Mouse (Mus musculus) kidney, embryonic 16.5 days (tissue): ENCODE measurements around the gene Ankrd6. TPM values are rescaled to one million over a fixed set of nuclear protein-coding genes. Genes with fewer than 3 reads are reported as not detected.

Experiments
- ATAC-seq: fragments of 200-750 bp; cut with Nextera tagmentation; 2 replicates; pipeline ENCODE4 v1.8.0; 2017; ENCODE audit warnings: moderate TSS enrichment; ENCODE audit not compliant: low FRiP score, low TSS enrichment
- H3K27ac ChIP-seq: fragments of 300-500 bp; sonication (generic); 2 replicates; pipeline ENCODE4 v1.5.1; 2014; ENCODE audit warnings: low read length
- H3K27me3 ChIP-seq: fragments of 300-500 bp; sonication (generic); 2 replicates; pipeline ENCODE4 v1.6.1; 2014; ENCODE audit warnings: low read length, control low read depth, mixed read lengths; ENCODE audit not compliant: insufficient read depth
- H3K36me3 ChIP-seq: fragments of 300-500 bp; sonication (generic); 2 replicates; pipeline ENCODE4 v1.6.1; 2014; ENCODE audit warnings: low read length, control low read depth, mixed read lengths; ENCODE audit not compliant: insufficient read depth
- H3K4me1 ChIP-seq: fragments of 300-500 bp; sonication (generic); 2 replicates; pipeline ENCODE4 v1.6.1; 2014; ENCODE audit warnings: low read length, control low read depth, mixed read lengths; ENCODE audit not compliant: insufficient read depth
- H3K4me2 ChIP-seq: fragments of 300-500 bp; sonication (generic); replicated peaks from 2 replicates; pipeline ENCODE4 v1.6.1; 2014; ENCODE audit warnings: low read depth, low read length
- H3K4me3 ChIP-seq: fragments of 300-500 bp; sonication (generic); 2 replicates; pipeline ENCODE4 v1.5.1; 2014; ENCODE audit warnings: mild to moderate bottlenecking, low read length
- H3K9ac ChIP-seq: fragments of 300-500 bp; sonication (generic); replicated peaks from 2 replicates; pipeline ENCODE4 v1.6.1; 2014; ENCODE audit warnings: low read length
- H3K9me3 ChIP-seq: fragments of 300-500 bp; sonication (generic); 2 replicates; pipeline ENCODE4 v1.6.1; 2016; ENCODE audit warnings: low read length, control low read depth
- WGBS: fragments of 180-500 bp; shearing (Covaris S2); extraction: QIAGEN DNeasy Blood & Tissue Kit; methylation state at CpG from one replicate; pipeline ENCODE4 v1.1.7; 2014; 5-methylcytosine and 5-hydroxymethylcytosine counted together
- polyA plus RNA-seq: library from polyadenylated mRNA; unstranded; fragments of >200 nt; fragmentation: Nextera tagmentation; extraction: Ambion mirVana; gene quantifications from 2 replicates; pipeline ENCODE4 v1.2.1, GENCODE M21; 2015

The Ankrd6 gene
- polyA plus RNA-seq, 1 experiment from 2014 or later: 13.8 TPM

GRCm38 (mm10) chr4:32952681-32953080, 2.0 kb upstream of the Ankrd6 start:
- H3K4me1 ChIP-seq: peaks cover 20% of the 10 kb centered on the region; the same call in 1 of the 2 replicates
- peak overlapping the region; percentile 82 for H3K4me2 ChIP-seq
- H3K36me3 ChIP-seq: no peaks in the 10 kb centered on the region
- WGBS: 3% methylated on average over 7 of the region's 7 CpGs
- peak overlapping the region; percentile 38; the same call in 1 of the 2 replicates for H3K4me3 ChIP-seq
- H3K9ac ChIP-seq: no peak overlapping the region
- H3K27me3 ChIP-seq: no peaks in the 10 kb centered on the region
- H3K27ac ChIP-seq: no peak overlapping the region
- ATAC-seq: no peak
- H3K9me3 ChIP-seq: no peaks in the 10 kb centered on the region

- H3K4me2 ChIP-seq: peak overlapping the region; percentile 82
- no peaks in the 10 kb centered on the region for H3K36me3 ChIP-seq
- H3K4me1 ChIP-seq: peaks cover 20% of the 10 kb centered on the region; the same call in 1 of the 2 replicates
- no peak overlapping the region for H3K27ac ChIP-seq
- peak; percentile 55 for ATAC-seq
- peak overlapping the region; percentile 79 for H3K9ac ChIP-seq
- no peaks in the 10 kb centered on the region for H3K27me3 ChIP-seq
- peak overlapping the region; percentile 79 for H3K4me3 ChIP-seq
- 2% methylated on average over 34 of the region's 34 CpGs for WGBS
- no peaks in the 10 kb centered on the region for H3K9me3 ChIP-seq
Measured at GRCm38 (mm10) chr4:32951035-32951940, 647 bp upstream of the Ankrd6 start.

GRCm38 (mm10) chr4:32948696-32949095, 1.9 kb downstream of the Ankrd6 start:
- Histone ChIP-seq H3K4me3 (no peak overlapping the region), H3K4me2 (no peak overlapping the region), H3K4me1 (peaks cover 20% of the 10 kb centered on the region; the same call in 1 of the 2 replicates), H3K9ac (no peak overlapping the region), H3K27me3 (no peaks in the 10 kb centered on the region), H3K27ac (no peak overlapping the region), H3K9me3 (no peaks in the 10 kb centered on the region), H3K36me3 (no peaks in the 10 kb centered on the region)
- ATAC-seq: no peak
- 45% methylated on average over 10 of the region's 10 CpGs for WGBS

- no peaks in the 10 kb centered on the region for H3K27me3 ChIP-seq
- no peak overlapping the region for H3K27ac ChIP-seq
- H3K9ac ChIP-seq: no peak overlapping the region
- no peak overlapping the region for H3K4me3 ChIP-seq
- peaks cover 18% of the 10 kb centered on the region; the same call in 1 of the 2 replicates for H3K4me1 ChIP-seq
- H3K4me2 ChIP-seq: no peak overlapping the region
- WGBS: 21% methylated on average over 4 of the region's 4 CpGs
- ATAC-seq: no peak
- H3K9me3 ChIP-seq: no peaks in the 10 kb centered on the region
- H3K36me3 ChIP-seq: no peaks in the 10 kb centered on the region
Measured at GRCm38 (mm10) chr4:32947631-32948030, 3.0 kb downstream of the Ankrd6 start.

GRCm38 (mm10) chr4:32940984-32941383, 9.7 kb downstream of the Ankrd6 start:
- H3K9me3 ChIP-seq: no peaks in the 10 kb centered on the region
- no peaks in the 10 kb centered on the region for H3K36me3 ChIP-seq
- H3K4me1 ChIP-seq: peaks cover 10% of the 10 kb centered on the region
- H3K4me2 ChIP-seq: no peak overlapping the region
- no peak overlapping the region for H3K27ac ChIP-seq
- 72% methylated on average over 4 of the region's 4 CpGs for WGBS
- ATAC-seq: no peak
- H3K4me3 ChIP-seq: no peak overlapping the region
- H3K27me3 ChIP-seq: no peaks in the 10 kb centered on the region
- H3K9ac ChIP-seq: no peak overlapping the region

DNA sequence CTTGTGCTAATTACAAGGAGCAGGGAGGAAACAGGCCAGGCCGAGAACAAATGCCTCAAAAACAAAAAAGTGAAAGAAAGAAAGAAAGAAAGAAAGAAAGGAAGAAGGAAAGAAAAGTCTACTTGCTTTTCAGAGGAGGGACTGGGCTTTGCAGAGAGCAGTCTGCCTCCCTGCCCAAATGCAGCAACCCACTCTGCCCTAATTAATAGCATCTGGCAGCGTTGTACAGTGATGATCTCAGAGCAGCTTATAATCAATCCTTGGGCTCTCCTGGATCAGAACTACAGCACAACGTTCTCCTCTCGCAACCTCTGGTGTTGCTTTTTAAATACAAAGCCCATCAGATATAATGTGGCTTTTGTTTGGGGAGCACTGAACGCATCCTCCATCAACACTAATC, 10.7 kb downstream of the Ankrd6 start:
- Histone ChIP-seq H3K36me3 (no peaks in the 10 kb centered on the region), H3K27me3 (no peaks in the 10 kb centered on the region), H3K4me2 (no peak overlapping the region), H3K9me3 (no peaks in the 10 kb centered on the region), H3K27ac (no peak overlapping the region), H3K4me3 (no peak overlapping the region), H3K4me1 (peaks cover 10% of the 10 kb centered on the region), H3K9ac (no peak overlapping the region)
- ATAC-seq: no peak
- WGBS: 68% methylated on average over 5 of the region's 5 CpGs

DNA sequence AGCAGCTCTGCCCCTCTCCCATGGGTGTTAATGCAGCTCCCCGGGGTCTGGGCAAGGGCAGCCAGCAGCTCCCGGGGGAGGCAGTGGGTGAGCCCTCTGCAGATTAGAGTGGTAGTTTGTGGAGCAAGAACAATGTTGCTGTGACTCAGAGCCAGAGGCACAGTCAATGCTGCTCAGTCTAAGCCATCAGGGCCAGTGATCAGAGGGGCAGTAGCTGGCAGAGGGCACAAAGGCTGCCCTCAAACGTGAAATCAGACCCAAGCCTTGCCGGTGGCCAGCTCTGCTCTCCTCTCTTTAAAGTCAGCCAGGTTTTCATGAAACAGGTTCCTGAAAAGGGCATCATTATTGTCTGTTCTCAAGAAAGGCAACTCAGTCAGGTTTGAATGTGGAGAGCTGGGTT, 11.1 kb downstream of the Ankrd6 start:
- 40% methylated on average over 4 of the region's 4 CpGs for WGBS
- Histone ChIP-seq H3K4me3 (no peak overlapping the region), H3K36me3 (no peaks in the 10 kb centered on the region), H3K4me1 (peaks cover 10% of the 10 kb centered on the region), H3K27me3 (no peaks in the 10 kb centered on the region), H3K27ac (no peak overlapping the region), H3K9ac (0 out of 2 replicates have a peak overlapping the region, but pooled peaks have one; percentile 16), H3K4me2 (no peak overlapping the region), H3K9me3 (no peaks in the 10 kb centered on the region)
- ATAC-seq: no peak

DNA sequence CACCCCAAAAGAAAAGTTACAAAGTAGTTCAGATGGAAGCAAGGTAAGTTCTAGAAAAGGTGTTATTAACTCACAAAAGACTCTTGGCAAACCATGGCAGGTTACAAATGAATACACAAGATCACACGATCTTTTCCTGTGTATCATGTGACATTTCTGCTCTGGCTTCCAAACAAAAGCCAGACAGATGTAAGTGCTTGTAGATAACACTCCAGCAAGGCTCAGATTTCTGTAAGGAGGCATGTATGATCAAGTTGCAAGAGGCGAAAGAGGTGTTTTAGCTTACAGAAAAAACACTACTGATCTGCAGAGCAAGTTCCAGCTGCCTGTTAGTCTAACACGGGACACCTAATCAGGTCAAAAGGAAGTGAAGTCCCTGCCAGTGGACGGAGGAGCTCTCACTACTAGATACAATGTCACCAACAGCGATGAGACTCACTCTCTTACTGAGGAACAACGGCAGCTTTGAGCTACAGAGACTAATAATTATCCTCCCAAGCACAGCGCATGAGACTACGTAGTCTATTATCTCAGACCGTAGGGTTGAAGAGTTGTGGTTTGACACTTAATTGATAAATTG, 13.8 kb downstream of the Ankrd6 start:
- Histone ChIP-seq H3K9me3 (no peaks in the 10 kb centered on the region), H3K4me3 (no peak overlapping the region), H3K36me3 (no peaks in the 10 kb centered on the region), H3K9ac (peak overlapping the region; percentile 11; the same call in 1 of the 2 replicates), H3K27ac (peak overlapping the region; percentile 45), H3K4me2 (peak overlapping the region; percentile 15; the same call in 1 of the 2 replicates), H3K27me3 (no peaks in the 10 kb centered on the region), H3K4me1 (peaks cover 16% of the 10 kb centered on the region)
- WGBS: 18% methylated on average over 9 of the region's 9 CpGs
- ATAC-seq: peak; percentile 75

- Histone ChIP-seq H3K9ac (no peak overlapping the region), H3K4me2 (peak overlapping the region; percentile 5; the same call in 1 of the 2 replicates), H3K27me3 (no peaks in the 10 kb centered on the region), H3K27ac (0 out of 2 replicates have a peak overlapping the region, but pooled peaks have one; percentile 3), H3K9me3 (no peaks in the 10 kb centered on the region), H3K4me3 (no peak overlapping the region), H3K36me3 (no peaks in the 10 kb centered on the region), H3K4me1 (peaks cover 10% of the 10 kb centered on the region)
- WGBS: 49% methylated on average over 9 of the region's 9 CpGs
- ATAC-seq: no peak
Measured at GRCm38 (mm10) chr4:32932056-32932455, 18.6 kb downstream of the Ankrd6 start.

DNA sequence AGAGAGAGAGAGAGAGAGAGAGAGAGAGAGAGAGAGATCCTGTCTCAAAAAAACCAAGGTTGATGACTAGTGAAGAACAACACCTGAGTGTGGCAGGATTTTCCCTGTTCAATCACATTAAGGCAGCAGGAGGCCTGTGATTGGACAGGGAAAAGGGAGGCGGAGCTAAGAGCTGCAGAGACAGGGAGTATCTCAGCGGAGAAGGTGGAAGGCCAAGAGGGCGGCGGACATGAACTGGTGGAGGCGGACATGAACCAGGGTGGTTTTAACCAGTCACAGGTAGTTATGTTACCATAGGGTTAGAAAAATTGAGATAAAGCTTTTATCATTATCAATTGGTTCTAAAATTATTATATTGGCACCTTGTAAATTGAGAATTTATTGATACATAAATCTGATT, 20.9 kb downstream of the Ankrd6 start:
- Histone ChIP-seq H3K4me3 (no peak overlapping the region), H3K36me3 (no peaks in the 10 kb centered on the region), H3K9me3 (no peaks in the 10 kb centered on the region), H3K27me3 (no peaks in the 10 kb centered on the region), H3K9ac (no peak overlapping the region), H3K27ac (no peak overlapping the region), H3K4me2 (no peak overlapping the region), H3K4me1 (peaks cover 5% of the 10 kb centered on the region; the same call in 1 of the 2 replicates)
- WGBS: 93% methylated on average over 5 of the region's 5 CpGs
- ATAC-seq: no peak
